Comparison of ENCODE assay signal across 14 mouse cellular contexts in genomic region chr5:36041756-36042155, GRCm38 (mm10).
DNase-seq lines count a peak whose midpoint lies in the region; ATAC-seq lines count a peak whose summit lies in the region.
"Had no signal": no experiment of that assay in that cellular context is flagged by ENCODE, and none has a peak within 500 bp of the region (broad histone marks: within the 10 kb centered on the region; RNA-seq: fewer than 3 reads in every experiment).

No protein-coding gene starts in this region.

- DNase-seq in forebrain, embryonic 10.5 days (ENCODE audit: extremely low spot score, low spot score): no peak
- DNase-seq in forebrain, embryonic 11.5 days (ENCODE audit: low spot score): no peak
- no peak for DNase-seq in forebrain, embryonic 14.5 days (ENCODE audit: low spot score)
- peak; percentile 16 to 57 for DNase-seq in natural killer cell, adult 2 months (ENCODE audit: low spot score in 2 of 2)
- DNase-seq in ovary, adult 18-20 months (ENCODE audit: low spot score): no peak
- DNase-seq in left cerebral cortex, postnatal 14 days (ENCODE audit: low spot score in 2 of 2): no peak
- DNase-seq: adrenal gland, adult 8-10 months; B cell, adult 2 months; gastrocnemius, adult 2 months; lung, adult 2 months; thymus, postnatal 25 days had no signal

- no peaks in the 10 kb centered on the region for H3K9me3 ChIP-seq in forebrain, embryonic 10.5 days
- no peaks in the 10 kb centered on the region for H3K9me3 ChIP-seq in forebrain, embryonic 11.5 days (ENCODE audit: control insufficient read depth, low read length)
- no peaks in the 10 kb centered on the region for H3K9me3 ChIP-seq in kidney, embryonic 15.5 days (replicated peaks)
- no peaks in the 10 kb centered on the region for H3K9me3 ChIP-seq in kidney, embryonic 16.5 days (ENCODE audit: low read length)
- no peaks in the 10 kb centered on the region for H3K9me3 ChIP-seq in forebrain, embryonic 14.5 days (replicated peaks; ENCODE audit: control insufficient read depth, low read length)
- H3K9me3 ChIP-seq: intestine, embryonic 15.5 days had no signal

- H3K4me3 ChIP-seq in forebrain, embryonic 10.5 days: no peak overlapping the region
- H3K4me3 ChIP-seq in forebrain, embryonic 11.5 days (ENCODE audit: low read depth, low read length): no peak overlapping the region
- H3K4me3 ChIP-seq in kidney, embryonic 15.5 days (replicated peaks): no peak overlapping the region
- no peak overlapping the region for H3K4me3 ChIP-seq in kidney, embryonic 16.5 days (ENCODE audit: low read length)
- no peak overlapping the region for H3K4me3 ChIP-seq in forebrain, embryonic 14.5 days (ENCODE audit: low read depth, low read length)
- H3K4me3 ChIP-seq: gastrocnemius, adult 2 months; intestine, embryonic 15.5 days had no signal

- peaks cover 16% of the 10 kb centered on the region for H3K4me1 ChIP-seq in forebrain, embryonic 10.5 days
- 0 out of 2 replicates have a peak, but pooled peaks cover 4% of the 10 kb centered on the region for H3K4me1 ChIP-seq in forebrain, embryonic 11.5 days (replicated peaks; ENCODE audit: control insufficient read depth, insufficient read depth, low read length)
- H3K4me1 ChIP-seq in kidney, embryonic 15.5 days: peaks cover 14% of the 10 kb centered on the region
- H3K4me1 ChIP-seq in kidney, embryonic 16.5 days (ENCODE audit: insufficient read depth, low read length): peaks cover 14% of the 10 kb centered on the region; the same call in 1 of the 2 replicates
- H3K4me1 ChIP-seq in forebrain, embryonic 14.5 days (ENCODE audit: control insufficient read depth, insufficient read depth, low read length): peaks cover 14% of the 10 kb centered on the region

- no peaks in the 10 kb centered on the region for H3K27me3 ChIP-seq in forebrain, embryonic 10.5 days (ENCODE audit: poor library complexity, severe bottlenecking)
- no peaks in the 10 kb centered on the region for H3K27me3 ChIP-seq in forebrain, embryonic 11.5 days (ENCODE audit: control insufficient read depth, insufficient read depth, low read length)
- H3K27me3 ChIP-seq in kidney, embryonic 15.5 days: no peaks in the 10 kb centered on the region
- H3K27me3 ChIP-seq in kidney, embryonic 16.5 days (ENCODE audit: insufficient read depth, low read length): no peaks in the 10 kb centered on the region
- no peaks in the 10 kb centered on the region for H3K27me3 ChIP-seq in forebrain, embryonic 14.5 days (replicated peaks; ENCODE audit: control insufficient read depth, insufficient read depth, low read length)
- H3K27me3 ChIP-seq: intestine, embryonic 15.5 days had no signal

- 88% methylated on average over 6 of the region's 6 CpGs for WGBS in forebrain, embryonic 10.5 days
- 83% methylated on average over 6 of the region's 6 CpGs for WGBS in forebrain, embryonic 11.5 days
- WGBS in kidney, embryonic 15.5 days: 85% methylated on average over 6 of the region's 6 CpGs
- 87% methylated on average over 6 of the region's 6 CpGs for WGBS in kidney, embryonic 16.5 days
- WGBS in forebrain, embryonic 14.5 days: 95% methylated on average over 6 of the region's 6 CpGs

- H3K4me2 ChIP-seq in forebrain, embryonic 11.5 days (ENCODE audit: low read depth, low read length, severe bottlenecking): no peak overlapping the region
- no peak overlapping the region for H3K4me2 ChIP-seq in kidney, embryonic 15.5 days
- H3K4me2 ChIP-seq in kidney, embryonic 16.5 days (replicated peaks; ENCODE audit: low read depth, low read length): no peak overlapping the region
- H3K4me2 ChIP-seq in forebrain, embryonic 14.5 days (ENCODE audit: low read length): no peak overlapping the region
- H3K4me2 ChIP-seq: intestine, embryonic 15.5 days had no signal

- H3K27ac ChIP-seq in forebrain, embryonic 10.5 days: peak overlapping the region; percentile 46; the same call in 1 of the 2 replicates
- H3K27ac ChIP-seq in forebrain, embryonic 11.5 days (ENCODE audit: low read depth, low read length): no peak overlapping the region
- H3K27ac ChIP-seq in kidney, embryonic 15.5 days: 0 out of 2 replicates have a peak overlapping the region, but pooled peaks have one; percentile 7
- H3K27ac ChIP-seq in kidney, embryonic 16.5 days (ENCODE audit: low read length): no peak overlapping the region
- peak overlapping the region; percentile 77 for H3K27ac ChIP-seq in forebrain, embryonic 14.5 days (ENCODE audit: low read depth, low read length)
- H3K27ac ChIP-seq: gastrocnemius, adult 2 months had no signal

- H3K36me3 ChIP-seq in forebrain, embryonic 10.5 days (replicated peaks): no peaks in the 10 kb centered on the region
- no peaks in the 10 kb centered on the region for H3K36me3 ChIP-seq in forebrain, embryonic 11.5 days (ENCODE audit: control insufficient read depth, insufficient read depth, low read length)
- H3K36me3 ChIP-seq in kidney, embryonic 15.5 days: no peaks in the 10 kb centered on the region
- H3K36me3 ChIP-seq in kidney, embryonic 16.5 days (ENCODE audit: insufficient read depth, low read length): no peaks in the 10 kb centered on the region
- no peaks in the 10 kb centered on the region for H3K36me3 ChIP-seq in forebrain, embryonic 14.5 days (ENCODE audit: control insufficient read depth, insufficient read depth, low read length)
- H3K36me3 ChIP-seq: intestine, embryonic 15.5 days had no signal

- H3K9ac ChIP-seq in forebrain, embryonic 11.5 days (ENCODE audit: low read length): no peak overlapping the region
- no peak overlapping the region for H3K9ac ChIP-seq in kidney, embryonic 15.5 days
- H3K9ac ChIP-seq in kidney, embryonic 16.5 days (replicated peaks; ENCODE audit: low read length): no peak overlapping the region
- no peak overlapping the region; the same call in 1 of the 2 replicates for H3K9ac ChIP-seq in forebrain, embryonic 14.5 days (ENCODE audit: low read length)
- H3K9ac ChIP-seq: intestine, embryonic 15.5 days had no signal

- intact Hi-C loops in left cerebral cortex, postnatal 14 days (cut with DNase I): no loop called here

- no peak for ATAC-seq in forebrain, embryonic 11.5 days (replicated peaks; ENCODE audit: low FRiP score)
- no peak for ATAC-seq in kidney, embryonic 15.5 days (replicated peaks; ENCODE audit: low FRiP score)
- no peak for ATAC-seq in kidney, embryonic 16.5 days (ENCODE audit: low FRiP score, low TSS enrichment)
- ATAC-seq in forebrain, embryonic 14.5 days: 0 out of 2 replicates have a peak, but pooled peaks have one; percentile 19

Comparison
In these comparisons a context has a peak if more than half of its experiments do, and no peak if none do; other contexts are left out.
1. H3K27ac ChIP-seq: peak in forebrain, embryonic 10.5 days (single experiment), kidney, embryonic 15.5 days (single experiment) and forebrain, embryonic 14.5 days (single experiment); none in forebrain, embryonic 11.5 days (single experiment) and kidney, embryonic 16.5 days (single experiment).
2. DNase-seq: peak in natural killer cell, adult 2 months (2 of 2); none in forebrain, embryonic 10.5 days (single experiment), forebrain, embryonic 11.5 days (single experiment), forebrain, embryonic 14.5 days (single experiment), ovary, adult 18-20 months (single experiment) and left cerebral cortex, postnatal 14 days (0 of 2).